Mouse (Mus musculus) heart, postnatal 25 days (tissue): ENCODE measurements around the gene Cchcr1. TPM values are rescaled to one million over a fixed set of nuclear protein-coding genes. Genes with fewer than 3 reads are reported as not detected.

ENCODE experiments used
- DNase-seq: peaks from one replicate; pipeline ENCODE4 v3.0.0; 2022; ENCODE audit warnings: low spot score
- intact Hi-C: fragments of 180-260 bp; cut with DNase I; formaldehyde crosslinking; loops from one replicate; pipeline ENCODE4 v1.15.1; 2025
- total RNA-seq, 2 experiments: library from RNA; stranded (reverse); gene quantifications; 2 replicates each; pipeline ENCODE4 v1.2.3; 2021

Cchcr1 gene
- total RNA-seq, 2 experiments from 2014 or later: 2.2 to 2.8 TPM

DNA sequence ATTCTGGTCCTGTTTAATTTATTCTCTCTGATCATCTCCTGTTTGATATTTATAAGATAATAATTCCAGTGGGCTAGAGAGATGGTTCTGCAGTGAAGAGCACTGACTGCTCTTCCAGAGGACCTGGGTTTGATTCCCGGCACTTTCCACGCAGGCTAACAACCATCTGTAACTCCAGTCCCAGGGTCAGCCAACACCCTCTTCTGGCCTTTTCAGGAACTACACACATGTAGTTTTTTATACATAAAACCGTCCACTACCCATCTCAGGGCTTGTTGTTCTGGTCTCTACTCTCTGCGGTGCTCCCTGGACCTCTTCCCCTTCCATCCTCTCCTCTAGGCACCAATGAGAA lies 33.2 kb downstream of the Cchcr1 start:
- intact Hi-C loops: no loop called here
- DNase-seq: no peak

DNA sequence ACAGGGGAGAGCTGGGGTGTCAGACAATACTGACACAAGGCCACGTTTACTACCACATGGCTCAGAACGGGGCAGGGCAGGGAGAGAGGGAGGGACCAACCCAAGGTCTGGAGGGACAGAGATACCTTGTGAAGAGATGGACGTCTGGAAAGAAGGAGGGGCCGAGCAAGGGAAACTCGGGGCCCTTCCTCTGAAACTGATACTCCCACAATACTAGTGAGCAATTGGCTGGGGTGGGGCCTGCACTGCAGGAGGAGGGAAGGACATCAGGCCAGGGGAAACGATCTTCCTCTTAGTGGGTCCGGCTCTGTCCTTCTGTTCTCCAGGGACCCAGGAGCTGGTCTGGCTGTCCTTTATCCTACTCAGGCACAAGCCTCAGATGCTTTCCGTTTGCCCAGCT lies 34.0 kb downstream of the Cchcr1 start:
- intact Hi-C loops: no loop called here
- no peak for DNase-seq

DNA sequence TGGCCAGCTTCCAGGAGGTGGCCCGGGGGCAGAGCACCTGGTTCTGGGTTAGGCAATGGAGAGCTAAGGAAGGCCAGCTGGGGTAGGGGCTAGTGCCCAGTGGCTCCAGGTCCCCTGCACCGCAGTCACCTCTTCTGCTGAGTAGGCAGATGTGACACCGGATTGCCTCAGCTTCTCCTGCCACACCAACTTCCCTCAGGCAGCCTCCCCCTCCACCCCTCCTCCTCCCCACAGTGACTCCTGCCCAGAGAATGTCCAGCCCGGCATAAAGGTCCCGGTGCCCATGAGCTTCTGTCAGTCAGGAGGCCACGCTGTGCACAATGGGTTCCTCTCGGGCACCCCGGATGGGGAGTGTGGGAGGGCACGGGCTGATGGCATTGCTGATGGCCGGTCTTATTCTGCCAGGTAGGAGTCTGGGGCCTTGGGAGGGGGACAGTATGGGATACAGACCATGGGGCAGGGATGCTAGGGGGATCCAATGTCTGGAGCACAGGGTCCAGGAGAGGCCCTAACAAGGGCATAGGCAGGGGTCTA lies 35.0 kb downstream of the Cchcr1 start, which contains the start of gene Cdsn:
TSS of gene Cdsn (plus strand) at position 248 of the 534 bp plus-strand sequence.
- intact Hi-C loops: no loop called here
- DNase-seq: no peak

DNA sequence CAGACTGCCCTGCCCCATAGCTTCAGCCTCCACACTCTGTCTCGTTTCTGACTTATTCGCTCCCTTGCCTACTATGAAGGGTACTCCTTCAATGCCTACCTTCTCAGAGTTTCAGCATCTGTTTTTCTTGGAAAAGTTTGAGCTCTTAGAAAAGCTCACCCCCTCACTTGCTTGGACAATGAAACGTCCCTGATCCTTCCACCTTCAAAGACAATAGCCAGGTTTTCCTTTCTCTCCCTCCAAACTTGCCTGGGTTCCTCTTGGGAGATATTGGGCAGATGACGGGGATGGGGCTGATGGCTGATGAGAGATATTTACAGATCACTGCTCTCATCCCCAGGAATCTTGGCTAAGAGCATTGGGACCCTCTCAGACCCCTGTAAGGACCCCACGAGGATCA lies 37.4 kb downstream of the Cchcr1 start:
- intact Hi-C loops: no loop called here

GRCm38 (mm10) chr17:35554761-35555397 lies 38.0 kb downstream of the Cchcr1 start:
- intact Hi-C loops: no loop called here
- no peak for DNase-seq

More for the DNA sequence above, 37.4 kb downstream of the Cchcr1 start:
- DNase-seq: no peak

GRCm38 (mm10) chr17:35556186-35556765 lies 39.4 kb downstream of the Cchcr1 start:
- intact Hi-C loops: no loop called here
- no peak for DNase-seq

DNA sequence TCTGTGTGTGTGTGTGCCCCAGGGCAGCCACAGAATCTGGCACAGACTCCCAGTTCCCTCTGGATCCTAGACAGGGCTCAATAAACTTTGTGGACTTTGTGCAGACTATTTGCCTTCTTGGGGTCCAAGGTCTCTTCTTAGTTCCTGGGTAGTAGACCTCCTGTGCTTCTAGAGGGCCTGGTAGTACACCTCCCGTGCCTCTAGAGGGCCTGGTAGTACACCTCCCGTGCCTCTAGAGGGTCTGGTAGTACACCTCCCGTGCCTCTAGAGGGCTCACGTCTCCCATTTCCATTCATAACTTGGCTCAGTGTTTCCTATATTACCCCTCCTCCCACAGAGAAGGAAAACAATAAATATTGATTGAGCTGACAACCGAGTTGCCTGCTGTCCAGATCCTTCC lies 39.9 kb downstream of the Cchcr1 start:
- no peak for DNase-seq
- intact Hi-C loops: no loop called here

- intact Hi-C loops: no loop called here
- DNase-seq: no peak
Observed at GRCm38 (mm10) chr17:35557351-35557750, 40.5 kb downstream of the Cchcr1 start.

DNA sequence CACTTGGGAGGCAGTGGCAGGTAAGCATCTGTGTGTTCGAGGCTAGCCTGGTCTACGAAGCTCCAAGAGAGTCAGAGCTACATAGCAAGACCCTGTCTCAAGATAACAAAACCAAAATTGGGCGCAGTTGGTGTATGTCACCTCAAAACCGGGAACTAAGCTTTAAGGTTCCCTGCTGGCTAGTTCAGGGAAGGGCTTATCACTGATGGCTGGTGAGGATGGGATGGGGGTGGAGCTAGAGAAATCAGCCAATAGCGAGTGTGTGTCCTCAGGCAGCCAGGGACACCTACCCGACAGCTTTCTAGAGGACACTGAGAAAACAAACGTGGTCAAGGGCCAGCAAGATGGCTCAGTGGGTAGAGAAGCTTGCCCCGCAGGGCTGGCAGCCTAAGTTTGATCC lies 41.3 kb downstream of the Cchcr1 start:
- intact Hi-C loops: no loop called here
- DNase-seq: no peak

DNA sequence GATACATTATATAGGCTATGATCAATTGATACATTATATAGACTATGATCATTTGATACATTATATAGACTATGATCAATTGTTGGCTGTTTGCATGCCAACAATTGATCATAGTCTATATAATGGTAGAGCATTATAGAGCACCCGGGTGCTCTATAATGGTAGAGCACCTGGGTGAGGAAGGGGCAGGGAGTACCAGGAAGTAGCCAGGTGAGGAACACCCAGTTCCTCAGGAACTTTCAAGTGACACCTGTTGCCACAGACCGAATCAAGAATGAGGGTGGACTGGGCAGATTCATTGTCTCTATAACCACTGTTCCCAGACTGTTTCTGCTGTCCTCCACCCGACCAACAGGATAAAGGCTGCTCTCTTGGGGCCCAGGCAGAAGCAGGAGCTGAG lies 50.2 kb downstream of the Cchcr1 start, which contains the start of gene 2300002M23Rik:
TSS of gene 2300002M23Rik (plus strand) at position 301 of the 400 bp plus-strand sequence.
- DNase-seq: no peak
- intact Hi-C loops: no loop called here

DNA sequence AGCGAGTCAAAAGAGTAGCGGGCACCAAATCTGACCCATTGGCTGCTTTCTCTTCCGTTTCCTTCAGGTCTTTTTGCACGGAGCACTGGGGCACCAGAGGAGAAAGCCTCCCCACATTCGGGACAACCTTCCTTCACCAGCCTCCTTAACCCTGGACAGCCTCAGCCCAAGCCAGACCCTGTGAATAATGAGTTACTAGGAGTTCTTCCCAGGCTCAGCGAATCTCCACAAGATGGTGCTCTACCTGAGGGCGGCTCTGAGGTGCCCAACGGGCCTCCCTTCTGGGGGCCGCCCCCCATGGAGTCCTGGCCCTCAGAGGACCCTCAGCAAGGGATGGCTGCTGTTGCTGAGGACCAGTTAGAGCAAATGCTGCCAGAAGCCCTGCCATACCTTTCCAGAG lies 50.9 kb downstream of the Cchcr1 start:
- intact Hi-C loops: no loop called here
- no peak for DNase-seq

DNA sequence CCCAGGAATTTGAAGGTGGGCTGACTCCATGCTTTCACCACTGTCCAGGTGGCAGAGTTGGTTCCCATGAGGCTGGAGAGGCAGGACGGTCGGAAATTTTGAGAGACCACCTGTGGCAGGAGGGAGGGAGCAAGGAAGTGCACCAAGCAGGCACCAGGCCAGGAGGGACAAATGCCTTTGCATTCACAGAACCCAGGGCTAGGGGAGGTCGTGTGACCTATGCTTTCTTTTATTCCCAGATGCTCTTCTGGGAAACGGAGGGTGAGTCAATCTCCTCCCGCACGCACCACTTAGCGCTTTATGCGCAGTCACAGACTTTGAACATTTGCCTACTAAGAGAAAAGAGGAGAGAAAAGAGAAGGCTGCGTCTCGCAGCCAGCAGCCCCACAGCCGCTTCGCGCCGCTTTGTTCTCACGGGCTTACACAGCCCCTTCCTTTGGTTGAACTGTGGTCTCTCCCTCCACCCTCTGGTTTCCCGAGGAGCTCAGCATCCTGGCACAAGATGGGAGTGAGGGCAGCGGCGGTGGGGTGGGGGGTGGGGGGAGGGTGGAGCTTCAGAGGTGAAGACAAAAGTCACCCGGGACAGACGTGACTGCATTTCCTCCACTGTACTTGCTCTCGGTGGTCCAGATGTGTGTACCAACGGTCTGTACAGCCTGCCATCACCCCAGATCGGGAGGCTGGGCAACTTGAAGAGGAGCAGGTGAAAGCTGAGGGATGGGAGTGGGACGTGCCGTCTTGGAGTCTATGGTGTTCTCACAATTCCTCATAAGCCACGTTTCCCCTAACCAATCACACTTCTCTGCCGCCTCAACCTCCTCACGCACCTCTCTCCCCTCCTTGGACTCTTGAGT lies 52.4 kb downstream of the Cchcr1 start:
- intact Hi-C loops: no loop called here
- no peak for DNase-seq

GRCm38 (mm10) chr17:35570836-35571235 lies 53.9 kb downstream of the Cchcr1 start:
- intact Hi-C loops: no loop called here
- no peak for DNase-seq

- intact Hi-C loops: no loop called here
- no peak for DNase-seq
Observed at GRCm38 (mm10) chr17:35571477-35571876, 54.6 kb downstream of the Cchcr1 start.

GRCm38 (mm10) chr17:35578211-35578610 lies 61.3 kb downstream of the Cchcr1 start:
- intact Hi-C loops: loop anchor here (5.0 kb wide), 1 partner anchor 36 kb away; no protein-coding TSS in a partner anchor
- DNase-seq: no peak

Other genes starting within 250 kb of the Cchcr1 start
- 1 to 10 TPM in 1 of 2 experiments, under 1 TPM in 1; 0.23 to 1.1 TPM for gene H2-Q1, start 196.7 kb upstream of the Cchcr1 start, total RNA-seq
- under 1 TPM; 0.95 to 0.99 TPM for gene H2-Q2, start 174.9 kb upstream of the Cchcr1 start, total RNA-seq
- gene H2-Q4, start 137.5 kb upstream of the Cchcr1 start, total RNA-seq: 10 to 100 TPM in 1 of 2 experiments, 1 to 10 TPM in 1; 7.9 to 11.0 TPM
- gene H2-Q6, start 92.2 kb upstream of the Cchcr1 start, total RNA-seq: under 1 TPM; 0.34 to 0.75 TPM
- gene H2-Q7, start 77.9 kb upstream of the Cchcr1 start, total RNA-seq: 1 to 10 TPM; 1.3 to 1.4 TPM
- under 1 TPM; 0.13 to 0.14 TPM for gene H2-Q10, start 47.0 kb upstream of the Cchcr1 start, total RNA-seq
- gene Pou5f1, start 11.1 kb upstream of the Cchcr1 start, total RNA-seq: not detected
- gene Tcf19, start 276 bp upstream of the Cchcr1 start, total RNA-seq: 1 to 10 TPM; 3.1 to 3.5 TPM
- gene Psors1c2, start 16.1 kb downstream of the Cchcr1 start, total RNA-seq: not detected
- gene Cdsn, start 35.0 kb downstream of the Cchcr1 start, total RNA-seq: under 1 TPM; 0.26 to 0.28 TPM
- not detected for gene 2300002M23Rik, start 50.4 kb downstream of the Cchcr1 start, total RNA-seq
- gene Sfta2, start 84.4 kb downstream of the Cchcr1 start, total RNA-seq: not detected
- not detected for gene Gm9573, start 109.5 kb downstream of the Cchcr1 start, total RNA-seq
- gene Mucl3, start 126.6 kb downstream of the Cchcr1 start, total RNA-seq: not detected
- gene Vars2, start 150.5 kb downstream of the Cchcr1 start, total RNA-seq: 10 to 100 TPM; 32.3 TPM
- gene Gtf2h4, start 156.6 kb downstream of the Cchcr1 start, total RNA-seq: 10 to 100 TPM; 17.5 to 18.3 TPM
- gene Ddr1, start 187.5 kb downstream of the Cchcr1 start, total RNA-seq: 10 to 100 TPM; 33.1 to 41.7 TPM